In genomic region chr2:42007606-42008005, GRCm38 (mm10) we compare ENCODE assay signal across 11 mouse cellular contexts.
A peak's percentile ranks its signal among the peaks of the same experiment; 100 is the strongest.
DNase-seq lines count a peak whose midpoint lies in the region; ATAC-seq lines count a peak whose summit lies in the region.
"Had no signal": no experiment of that assay in that cellular context is flagged by ENCODE, and none has a peak within 500 bp of the region (broad histone marks: within the 10 kb centered on the region; RNA-seq: fewer than 3 reads in every experiment).

No protein-coding gene starts in this region.

- no peak overlapping the region for H3K4me3 ChIP-seq in forebrain, embryonic 12.5 days (replicated peaks)
- no peak overlapping the region for H3K4me3 ChIP-seq in midbrain, embryonic 16.5 days (ENCODE audit: low read depth, low read length)
- H3K4me3 ChIP-seq: heart, embryonic 12.5 days; kidney, embryonic 15.5 days; liver, embryonic 15.5 days had no signal

- no peak; the same call in 1 of the 2 replicates for ATAC-seq in cerebellum, adult (ENCODE audit: insufficient number of reproducible peaks, low FRiP score, low TSS enrichment)
- peak; percentile 78; the same call in 1 of the 2 replicates for ATAC-seq in forebrain, embryonic 12.5 days (ENCODE audit: low FRiP score)
- ATAC-seq in midbrain, embryonic 16.5 days, result peak; percentile 71; the same call in 1 of the 2 replicates
- ATAC-seq in monocyte, adult 5-6 weeks (replicated peaks; ENCODE audit: insufficient number of reproducible peaks, low FRiP score, low TSS enrichment, poor library complexity, severe bottlenecking), result no peak

- WGBS in forebrain, embryonic 12.5 days, result 18% methylated on average over 3 of the region's 3 CpGs
- WGBS in midbrain, embryonic 16.5 days, result 36% methylated on average over 3 of the region's 3 CpGs

- H3K27ac ChIP-seq in forebrain, embryonic 12.5 days, result peak overlapping the region; percentile 38; the same call in 1 of the 2 replicates
- no peak overlapping the region for H3K27ac ChIP-seq in midbrain, embryonic 16.5 days (ENCODE audit: low read length)
- H3K27ac ChIP-seq: kidney, embryonic 15.5 days; liver, embryonic 15.5 days had no signal

- H3K4me1 ChIP-seq in forebrain, embryonic 12.5 days, result peaks cover 14% of the 10 kb centered on the region; the same call in 1 of the 2 replicates
- peaks cover 2% of the 10 kb centered on the region; the same call in 1 of the 2 replicates for H3K4me1 ChIP-seq in midbrain, embryonic 16.5 days (ENCODE audit: control insufficient read depth, insufficient read depth, low read length)
- H3K4me1 ChIP-seq: kidney, embryonic 15.5 days; liver, embryonic 15.5 days had no signal

- DNase-seq in cerebellum, adult 9-10 months, result peak; percentile 36
- peak; percentile 65 for DNase-seq in layer of hippocampus, adult 9-10 months (ENCODE audit: low spot score)
- DNase-seq in spleen, adult 18-20 months, result no peak
- no peak for DNase-seq in kidney, postnatal 4 days

- no peak overlapping the region for H3K4me2 ChIP-seq in forebrain, embryonic 12.5 days
- no peak overlapping the region for H3K4me2 ChIP-seq in midbrain, embryonic 16.5 days (ENCODE audit: low read length)
- H3K4me2 ChIP-seq: heart, embryonic 12.5 days; kidney, embryonic 15.5 days; liver, embryonic 15.5 days had no signal

- H3K9ac ChIP-seq in forebrain, embryonic 12.5 days, result no peak overlapping the region
- no peak overlapping the region for H3K9ac ChIP-seq in midbrain, embryonic 16.5 days (ENCODE audit: low read depth, low read length)
- H3K9ac ChIP-seq: heart, embryonic 12.5 days; kidney, embryonic 15.5 days; liver, embryonic 15.5 days had no signal

- no peaks in the 10 kb centered on the region for H3K27me3 ChIP-seq in forebrain, embryonic 12.5 days
- no peaks in the 10 kb centered on the region for H3K27me3 ChIP-seq in midbrain, embryonic 16.5 days (ENCODE audit: control insufficient read depth, insufficient read depth, low read depth, low read length)
- H3K27me3 ChIP-seq: heart, embryonic 12.5 days; kidney, embryonic 15.5 days; liver, embryonic 15.5 days had no signal

- H3K9me3 ChIP-seq in forebrain, embryonic 12.5 days, result no peaks in the 10 kb centered on the region
- H3K9me3 ChIP-seq in midbrain, embryonic 16.5 days (replicated peaks; ENCODE audit: control insufficient read depth, low read length, poor library complexity, severe bottlenecking), result no peaks in the 10 kb centered on the region
- H3K9me3 ChIP-seq: heart, embryonic 12.5 days; kidney, embryonic 15.5 days; liver, embryonic 15.5 days had no signal

- no peaks in the 10 kb centered on the region for H3K36me3 ChIP-seq in forebrain, embryonic 12.5 days (replicated peaks)
- H3K36me3 ChIP-seq in midbrain, embryonic 16.5 days (ENCODE audit: control insufficient read depth, insufficient read depth, low read length), result no peaks in the 10 kb centered on the region
- H3K36me3 ChIP-seq: heart, embryonic 12.5 days; kidney, embryonic 15.5 days; liver, embryonic 15.5 days had no signal

Comparison
In these comparisons a context has a peak if more than half of its experiments do, and no peak if none do; other contexts are left out.
1. DNase-seq: peak in cerebellum, adult 9-10 months (single experiment) and layer of hippocampus, adult 9-10 months (single experiment); none in spleen, adult 18-20 months (0 of 2) and kidney, postnatal 4 days (0 of 2).
2. ATAC-seq: peak in forebrain, embryonic 12.5 days (single experiment) and midbrain, embryonic 16.5 days (single experiment); none in cerebellum, adult (single experiment) and monocyte, adult 5-6 weeks (single experiment).